Mouse (Mus musculus): Measurements from ENCODE around the gene Dll4.

The Dll4 gene

DNA sequence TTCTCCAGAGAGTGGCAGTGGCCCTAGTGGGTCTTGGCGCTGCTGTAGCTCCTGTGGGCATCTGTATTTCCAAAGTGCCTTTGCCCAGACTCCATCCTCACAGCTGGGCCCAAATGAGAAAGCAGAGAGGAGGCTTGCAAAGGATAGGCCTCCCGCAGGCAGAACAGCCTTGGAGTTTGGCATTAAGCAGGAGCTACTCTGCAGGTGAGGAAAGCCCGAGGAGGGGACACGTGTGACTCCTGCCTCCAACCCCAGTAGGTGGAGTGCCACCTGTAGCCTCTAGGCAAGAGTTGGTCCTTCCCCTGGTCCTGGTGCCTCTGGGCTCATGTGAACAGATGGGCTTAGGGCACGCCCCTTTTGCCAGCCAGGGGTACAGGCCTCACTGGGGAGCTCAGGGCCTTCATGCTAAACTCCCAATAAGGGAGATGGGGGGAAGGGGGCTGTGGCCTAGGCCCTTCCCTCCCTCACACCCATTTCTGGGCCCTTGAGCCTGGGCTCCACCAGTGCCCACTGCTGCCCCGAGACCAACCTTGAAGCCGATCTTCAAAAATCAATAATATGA, 9.5 kb downstream of the Dll4 start:
- no peak for DNase-seq (ENCODE audit: low read depth, low spot score)

DNA sequence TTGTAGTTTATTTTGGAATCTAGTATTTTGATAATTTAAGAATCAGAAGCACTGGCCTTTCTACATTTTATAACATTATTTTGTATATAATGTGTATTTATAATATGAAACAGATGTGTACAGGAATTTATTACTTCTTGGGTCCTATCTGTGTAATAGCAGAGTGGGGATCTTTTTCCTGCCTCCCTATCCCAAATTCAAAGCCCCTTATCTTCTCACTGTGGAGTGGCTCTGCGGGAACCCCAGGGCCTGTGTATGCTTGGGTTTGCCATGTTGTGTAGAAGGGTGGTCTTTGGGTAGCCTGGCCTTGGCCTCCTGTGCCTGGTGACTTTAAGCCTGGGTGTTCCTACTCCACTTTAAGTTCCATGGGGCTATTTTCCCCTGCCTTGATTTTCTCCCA, 10.0 kb downstream of the Dll4 start:
- no peak for DNase-seq (ENCODE audit: low read depth, low spot score)

DNA sequence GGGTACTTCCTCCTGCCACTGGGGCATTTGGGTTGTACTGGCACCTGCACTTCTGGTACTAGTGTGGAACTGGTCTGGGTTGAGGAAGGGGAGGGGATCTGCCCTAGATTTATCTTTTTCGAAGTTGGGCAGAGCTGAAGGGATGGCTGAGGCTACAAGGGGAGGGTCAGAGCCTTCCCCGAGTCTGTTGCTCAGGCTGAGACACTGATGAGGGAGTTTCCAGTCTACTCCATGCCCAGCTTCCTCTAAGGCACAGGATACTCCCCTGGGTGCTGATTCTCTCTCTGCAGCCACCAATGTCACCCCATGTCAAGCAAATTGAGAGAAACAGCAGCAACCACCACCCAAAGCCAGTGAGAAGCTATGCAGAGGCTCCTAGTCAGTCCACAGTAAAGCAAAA, 10.4 kb downstream of the Dll4 start:
- no peak for DNase-seq (ENCODE audit: low read depth, low spot score)

DNA sequence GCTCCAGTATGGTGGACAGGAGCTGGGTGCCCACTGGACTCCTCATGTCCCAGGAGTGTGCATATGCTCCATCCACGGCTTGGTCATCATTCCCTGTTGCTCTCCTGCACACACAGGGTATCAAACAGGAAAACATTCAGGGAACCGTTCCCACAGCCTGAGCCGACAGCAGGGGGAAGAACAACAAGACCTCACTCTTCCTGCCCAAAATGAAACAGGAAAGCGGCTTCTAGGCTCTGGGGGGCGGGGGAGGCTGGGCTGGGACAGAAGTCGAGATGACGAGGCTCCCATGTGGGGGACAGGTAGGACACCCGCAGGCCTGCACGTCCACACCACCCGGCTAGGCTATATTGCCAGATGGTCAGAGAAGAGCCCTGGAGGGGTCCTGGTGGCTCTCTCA, 10.9 kb downstream of the Dll4 start:
- peak; percentile 16 for DNase-seq (ENCODE audit: low read depth, low spot score)

DNA sequence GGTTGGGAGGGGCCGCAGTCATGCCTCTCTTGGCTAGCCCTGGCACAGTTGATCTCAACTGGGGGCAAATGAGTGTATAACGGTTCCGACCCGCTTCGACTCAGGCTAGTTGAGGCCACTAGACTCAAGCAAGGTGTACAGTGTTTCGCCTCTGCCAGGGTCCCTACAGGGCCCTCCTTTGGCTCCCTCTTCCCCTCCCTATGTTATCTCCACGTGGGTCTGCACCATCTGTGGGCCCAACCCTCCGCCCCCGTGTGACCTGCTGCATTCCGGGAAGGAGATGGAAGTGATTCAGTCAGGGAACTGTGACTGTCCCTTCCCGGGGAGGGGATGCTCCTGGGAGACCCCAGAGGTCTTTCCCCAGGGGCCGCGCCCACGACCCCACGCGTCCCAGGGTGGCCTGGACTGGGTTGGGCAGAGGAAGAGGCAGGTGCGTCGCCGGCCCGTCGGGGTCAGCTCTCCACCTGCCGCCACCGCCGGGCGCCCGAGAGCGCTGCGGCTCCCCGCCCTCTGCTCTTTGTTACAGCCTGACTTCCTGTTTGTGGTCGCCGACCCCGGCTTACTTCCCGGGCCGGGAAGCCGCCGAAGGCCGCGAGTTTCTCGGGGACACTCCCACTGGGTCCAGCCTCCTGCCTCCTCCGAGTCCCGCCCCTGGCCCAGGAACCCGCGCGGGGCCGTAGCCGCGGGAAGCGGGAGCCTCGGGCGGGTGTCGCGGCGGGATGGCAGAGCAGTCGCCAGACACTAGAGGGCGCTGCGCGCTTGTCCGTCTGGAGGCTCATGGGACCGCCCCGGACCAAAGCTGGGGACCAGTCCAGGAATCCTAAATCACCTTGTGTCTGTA, 12.1 kb downstream of the Dll4 start:
- peak; percentile 87 for DNase-seq (ENCODE audit: low read depth, low spot score)

DNA sequence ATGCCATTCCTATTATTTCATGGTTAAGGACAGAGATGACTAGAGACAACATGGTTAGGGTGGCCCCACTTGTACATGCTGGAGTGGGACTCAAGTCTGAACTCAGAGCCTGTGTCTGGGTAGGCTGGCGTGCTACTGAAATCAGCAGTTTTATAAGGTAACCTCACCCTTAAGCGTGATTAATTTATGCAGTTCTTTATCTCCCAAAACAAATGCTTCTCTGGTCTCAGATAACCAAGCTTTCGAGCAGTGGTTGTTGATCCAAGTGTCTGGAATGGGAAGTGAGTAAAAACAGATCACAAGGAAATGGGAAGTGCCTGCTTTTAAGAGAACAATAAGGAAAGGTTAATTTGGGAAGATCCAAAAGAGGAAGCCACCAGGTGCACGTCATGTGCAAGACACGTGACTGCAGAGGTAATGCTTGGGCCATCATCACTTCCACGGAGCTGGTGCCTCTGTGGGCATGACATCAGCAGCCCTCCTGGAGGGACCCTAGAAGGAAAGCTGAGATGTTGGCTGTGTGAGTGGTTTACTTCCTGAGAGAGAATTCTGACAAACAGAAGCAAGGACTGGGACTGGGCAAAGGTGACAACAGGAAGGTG, 19.1 kb downstream of the Dll4 start:
- no peak for DNase-seq (ENCODE audit: low read depth, low spot score)

DNA sequence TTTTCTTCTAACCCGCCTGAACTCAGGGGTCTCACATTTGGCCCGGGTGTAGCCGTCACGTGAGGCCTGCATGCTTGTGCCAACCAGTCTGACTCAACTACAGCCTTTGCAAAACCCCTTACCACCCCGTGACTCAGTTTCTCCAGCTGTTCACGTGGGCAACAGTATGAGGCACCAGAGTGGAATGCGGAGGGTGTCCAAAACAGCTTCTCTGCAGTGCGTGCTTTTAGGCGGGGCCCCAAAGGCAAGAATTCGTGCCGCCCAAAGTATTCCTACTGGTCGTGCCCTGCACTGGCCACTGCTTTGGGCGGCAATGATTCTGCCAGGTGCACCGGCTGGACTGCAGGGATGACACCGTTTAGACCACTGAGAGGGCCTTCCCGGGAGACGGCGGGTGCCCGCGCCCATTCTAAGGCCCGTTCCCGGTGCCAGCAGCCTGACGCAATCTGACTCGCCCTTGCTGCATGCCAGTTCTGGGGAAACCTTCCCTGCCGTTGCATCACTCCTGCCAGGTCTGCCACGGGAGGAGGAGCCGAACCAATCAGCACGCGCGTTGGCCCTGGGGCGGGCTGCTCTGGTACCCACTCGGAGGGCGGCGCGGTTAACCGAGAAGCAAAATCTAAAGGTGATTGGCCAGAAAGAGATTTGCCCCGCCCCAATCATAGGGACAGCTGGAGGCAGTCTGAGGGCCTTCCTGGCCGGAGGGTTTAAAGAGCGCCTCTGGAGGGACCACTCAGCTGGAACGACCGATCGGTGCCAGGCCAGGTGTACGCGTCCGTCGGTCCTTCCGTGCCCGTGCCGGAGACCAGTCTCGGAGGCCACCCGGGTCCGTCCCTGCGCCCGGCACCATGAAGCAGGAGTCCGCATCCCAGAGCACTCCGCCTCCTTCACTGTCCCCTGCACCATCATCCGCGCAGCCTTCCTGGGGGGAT, 25.2 kb downstream of the Dll4 start, which contains the start of gene Chac1:
Chac1 (plus strand) TSS at position 675 of the 932 bp plus-strand sequence.
- DNase-seq (ENCODE audit: low read depth, low spot score), result peak; percentile 66

DNA sequence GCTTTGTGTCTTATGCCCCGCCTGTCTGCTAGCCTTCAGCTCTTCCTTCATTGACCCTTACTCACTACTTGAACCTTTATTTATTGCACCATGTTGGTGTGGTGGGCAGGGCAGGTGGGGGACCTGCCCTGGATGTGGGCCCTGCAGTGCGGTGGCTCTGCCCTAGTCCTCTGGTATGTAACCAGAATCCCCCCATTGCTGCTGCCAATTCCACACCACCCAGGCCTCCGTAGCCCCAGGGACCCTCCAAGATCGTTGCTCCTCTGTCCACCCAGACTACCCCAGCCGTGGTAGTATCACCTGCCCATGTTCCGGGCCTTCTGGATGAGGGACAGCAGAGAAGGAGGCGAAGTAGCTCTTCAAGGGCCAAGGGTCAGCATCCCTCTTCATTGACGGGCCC, 28.1 kb downstream of the Dll4 start:
- no peak for DNase-seq (ENCODE audit: low read depth, low spot score)

DNA sequence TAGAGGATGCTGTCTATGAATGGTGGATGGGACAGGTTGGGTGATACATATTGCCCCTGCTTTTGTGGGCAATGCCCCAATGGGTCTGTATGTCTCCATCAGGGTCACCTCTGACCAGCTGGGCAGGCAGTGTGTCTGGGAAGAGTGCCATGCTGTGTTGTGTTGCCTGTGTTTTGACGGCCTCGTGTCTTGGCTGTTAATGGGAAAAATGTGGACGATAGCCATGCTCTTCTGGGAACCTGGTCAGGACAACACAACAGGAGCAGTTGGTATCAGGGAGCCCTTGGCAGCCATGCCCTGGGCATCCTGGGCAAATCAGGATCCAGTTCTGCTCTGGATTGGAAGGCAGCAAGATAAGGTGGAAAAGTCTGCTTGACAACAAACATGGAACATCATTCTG, 29.5 kb downstream of the Dll4 start:
- DNase-seq (ENCODE audit: low read depth, low spot score), result no peak

DNA sequence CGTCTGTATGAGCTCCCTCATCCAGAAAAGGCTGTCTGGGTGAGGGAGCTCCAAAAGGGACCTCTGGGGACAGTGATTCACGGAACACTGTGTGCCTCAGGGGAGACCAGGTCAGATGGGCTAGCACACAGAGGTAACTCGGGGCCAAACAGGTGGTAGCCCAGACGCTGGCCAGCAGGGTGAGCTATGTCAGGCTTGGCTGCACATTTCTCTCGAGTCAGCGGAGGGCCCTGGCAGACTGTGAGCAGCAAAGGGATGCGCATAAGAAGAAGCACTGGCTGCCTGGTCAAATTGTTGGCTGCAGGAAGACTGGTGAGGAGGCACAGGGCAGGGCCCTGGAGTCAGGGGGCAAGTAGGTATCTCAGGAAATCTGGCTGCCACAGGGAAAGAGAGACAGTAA, 30.1 kb downstream of the Dll4 start:
- no peak for DNase-seq (ENCODE audit: low read depth, low spot score)

DNA sequence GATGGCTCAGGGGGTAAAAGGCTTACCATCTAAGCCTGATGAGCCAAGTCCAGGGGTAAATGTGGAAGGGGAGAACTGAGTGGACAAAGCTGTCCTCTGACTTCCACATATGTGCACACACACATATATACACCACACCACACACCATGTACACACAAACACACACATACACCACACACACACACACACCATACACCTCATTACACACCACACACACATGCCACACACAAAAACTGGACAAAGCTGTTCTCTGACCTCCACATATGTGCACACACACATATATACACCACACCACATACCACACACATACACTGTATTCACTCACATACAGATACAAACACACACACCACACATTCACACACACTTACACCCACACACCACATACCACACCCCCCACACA, 30.7 kb downstream of the Dll4 start:
- DNase-seq (ENCODE audit: low read depth, low spot score), result no peak

DNA sequence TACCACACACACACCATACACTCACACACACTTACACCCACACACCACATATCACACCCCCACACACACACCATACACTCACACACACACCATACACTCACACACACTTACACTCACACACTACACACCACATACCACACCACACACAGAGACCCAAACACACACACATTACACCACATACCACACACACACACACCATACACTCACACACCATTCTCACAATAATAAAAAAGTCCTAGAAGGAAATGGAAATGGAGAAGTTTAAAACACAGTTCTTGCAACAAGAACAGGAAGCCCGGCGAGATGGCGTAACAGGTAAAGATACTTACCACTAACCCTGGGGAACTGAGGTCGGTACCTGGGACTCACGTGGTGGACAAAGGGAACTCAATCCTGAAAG, 31.2 kb downstream of the Dll4 start:
- DNase-seq (ENCODE audit: low read depth, low spot score), result no peak

DNA sequence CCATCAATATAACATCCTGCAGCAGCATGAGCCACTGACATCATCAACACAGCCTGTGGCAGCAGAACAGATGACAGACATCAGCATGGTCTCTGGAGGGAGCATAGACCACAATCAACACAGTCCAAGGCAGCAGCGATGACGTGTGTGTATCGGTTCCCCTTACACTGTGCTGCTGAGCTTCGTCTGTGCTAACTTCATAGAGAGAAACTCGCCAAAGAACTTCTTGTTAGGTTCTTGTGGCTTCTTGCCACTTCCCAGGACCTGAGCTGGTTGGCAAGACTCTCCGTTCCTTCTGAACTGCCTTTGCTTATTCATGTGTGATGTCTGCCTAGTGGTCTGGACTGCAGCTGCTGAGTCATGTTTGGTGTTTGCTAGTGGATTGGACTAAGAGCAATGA, 32.7 kb downstream of the Dll4 start:
- no peak for DNase-seq (ENCODE audit: low read depth, low spot score)

DNA sequence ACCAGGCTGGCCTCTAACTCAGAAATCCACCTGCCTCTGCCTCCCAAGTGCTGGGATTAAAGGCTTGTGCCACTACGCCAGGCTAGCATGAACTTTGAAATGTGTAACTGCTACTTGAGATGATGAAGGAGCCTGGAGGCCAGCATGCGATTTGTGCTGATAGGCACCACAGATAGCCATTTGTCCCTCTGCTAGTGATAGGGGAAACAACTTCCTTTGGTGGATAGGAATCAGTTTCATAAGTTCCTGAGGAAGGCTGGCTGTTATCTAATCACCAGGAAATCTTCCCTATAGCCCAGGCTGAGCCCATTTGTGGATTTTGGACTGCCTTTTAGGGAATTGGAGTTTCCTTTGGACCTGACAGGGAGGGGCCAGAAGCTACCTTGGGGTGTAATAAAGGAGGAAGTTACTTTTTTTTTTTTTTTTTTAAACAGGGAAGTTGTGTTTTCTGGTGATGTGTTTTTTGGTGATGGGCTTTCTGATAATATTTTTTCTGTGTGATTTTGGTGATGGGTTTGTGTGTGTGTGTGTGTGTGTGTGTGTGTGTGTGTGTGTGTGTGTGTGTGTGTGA, 34.2 kb downstream of the Dll4 start:
- no peak for DNase-seq (ENCODE audit: low read depth, low spot score)

DNA sequence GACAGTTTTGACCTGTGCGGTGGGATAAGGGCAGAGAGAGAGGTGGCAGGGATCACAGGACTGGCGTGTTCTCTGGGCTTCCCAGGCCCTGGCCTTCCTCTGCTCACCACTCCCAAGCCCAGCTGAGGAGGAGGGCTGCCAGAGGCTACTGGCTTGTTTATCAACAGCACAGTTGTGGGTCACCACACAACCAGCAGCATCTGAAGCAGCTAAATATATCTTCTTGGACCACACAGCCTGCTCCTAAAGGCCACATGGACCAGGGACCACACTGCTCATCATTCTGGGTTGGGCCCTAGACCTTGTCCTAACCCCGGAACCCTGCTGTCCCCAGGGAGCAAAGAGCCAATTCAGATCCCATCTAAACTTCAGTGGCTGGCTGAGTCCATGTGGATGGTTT, 39.4 kb downstream of the Dll4 start:
- DNase-seq (ENCODE audit: low read depth, low spot score), result no peak

DNA sequence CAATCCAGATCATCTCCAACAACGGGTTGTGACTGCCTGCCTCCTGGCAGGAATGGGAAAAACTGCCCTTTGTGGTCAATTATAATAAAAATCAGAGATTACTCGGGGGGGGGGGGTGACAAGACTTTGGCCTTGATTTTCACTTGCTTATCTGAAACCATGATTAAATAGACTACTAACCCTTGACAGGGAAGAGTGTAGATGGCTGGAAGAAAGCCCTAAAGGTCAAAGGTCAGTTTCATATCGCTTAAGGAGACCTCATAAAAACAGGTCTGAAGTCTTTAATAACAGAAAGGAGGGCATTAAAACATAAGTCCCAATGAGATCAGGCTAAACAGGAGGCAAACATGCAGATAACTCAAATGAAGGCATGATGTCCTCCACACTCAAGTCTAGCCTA, 41.8 kb downstream of the Dll4 start:
- no peak for DNase-seq (ENCODE audit: low read depth, low spot score)

DNA sequence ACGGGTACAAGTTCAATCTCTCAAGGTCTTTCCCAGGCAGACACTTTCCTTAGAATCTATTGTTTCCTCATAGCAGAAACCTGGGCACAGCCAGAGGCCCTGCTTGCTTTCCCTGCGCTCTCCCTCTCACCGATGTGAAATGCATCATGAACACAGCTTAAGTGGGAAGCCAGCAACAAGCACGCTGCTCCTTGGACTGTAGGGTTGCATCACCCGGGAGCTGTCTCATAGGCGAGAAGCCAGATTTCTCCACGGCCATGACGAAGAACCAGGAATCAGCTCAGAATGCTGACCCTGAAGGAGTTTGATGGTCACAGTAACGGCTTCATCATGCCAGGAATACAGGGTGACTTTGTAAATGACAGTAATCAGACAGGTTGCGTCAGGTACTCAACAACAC, 44.5 kb downstream of the Dll4 start:
- DNase-seq (ENCODE audit: low read depth, low spot score), result no peak

DNA sequence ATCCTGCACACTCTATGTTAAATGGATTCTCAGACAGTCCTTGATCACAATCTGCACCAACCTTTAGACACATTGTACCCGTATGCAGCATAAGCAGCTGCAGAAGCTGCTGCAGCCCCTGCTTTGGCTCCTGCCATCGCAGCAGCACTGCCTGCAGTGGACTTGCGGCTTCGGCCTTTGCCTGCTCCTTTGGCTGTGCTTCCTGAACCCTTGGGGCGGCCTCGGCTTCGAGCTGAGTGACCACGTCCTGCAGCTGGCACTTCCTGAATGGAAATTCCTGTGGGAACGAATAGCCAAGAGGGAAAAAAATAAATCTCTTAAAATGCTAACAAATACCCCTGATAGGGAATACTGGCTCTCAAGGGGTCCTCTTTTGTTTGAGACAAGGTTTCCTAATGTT, 51.7 kb downstream of the Dll4 start:
- no peak for DNase-seq (ENCODE audit: low read depth, low spot score)

DNA sequence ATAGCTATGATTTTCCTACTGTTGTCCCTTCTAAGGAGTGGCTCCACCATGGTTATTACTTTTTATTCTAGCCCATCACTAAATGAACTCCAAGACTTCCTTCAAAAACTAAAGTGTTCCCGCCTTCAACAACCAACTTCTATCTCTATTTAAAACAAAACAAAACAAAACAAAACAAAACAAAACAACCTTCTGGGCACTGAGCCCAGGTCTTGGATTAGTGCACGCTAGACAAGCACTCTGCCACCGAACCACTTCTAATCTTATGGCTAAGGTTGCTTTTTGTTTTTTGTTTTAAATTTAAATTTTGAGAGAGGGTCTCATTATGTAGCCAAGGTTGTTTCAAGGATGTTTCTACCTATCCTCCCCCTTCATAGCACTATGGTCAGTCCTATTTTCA, 52.2 kb downstream of the Dll4 start:
- no peak for DNase-seq (ENCODE audit: low read depth, low spot score)

DNA sequence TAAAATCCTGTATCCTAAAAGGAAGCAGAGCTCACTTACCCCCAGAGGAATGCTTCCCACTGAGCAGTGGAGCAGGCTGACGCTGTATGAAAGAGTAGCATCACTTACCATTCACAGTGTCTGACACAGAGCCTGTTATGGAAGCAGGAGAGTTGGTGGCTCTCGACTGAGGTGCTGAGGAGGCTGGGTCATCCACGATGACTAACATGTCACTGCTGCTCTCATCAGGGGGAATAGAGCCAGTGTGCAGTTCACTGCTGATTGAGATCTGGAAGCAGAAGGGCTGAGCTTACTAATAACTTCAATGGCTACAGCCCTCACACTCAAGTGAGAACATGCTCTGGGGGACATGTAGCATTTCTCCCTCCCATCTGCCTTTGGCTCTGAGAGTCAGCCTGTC, 53.9 kb downstream of the Dll4 start:
- no peak for DNase-seq (ENCODE audit: low read depth, low spot score)

Measured in CD4-positive helper T cell, adult 2 months (primary cell).